Mouse (Mus musculus) intestine, embryonic 15.5 days (tissue): ENCODE data around the gene L2hgdh. TPM values are rescaled to one million over a fixed set of nuclear protein-coding genes. Genes with fewer than 3 reads are reported as not detected.

Experiments
- ATAC-seq: fragments of 200-750 bp; cut with Nextera tagmentation; 2 replicates; pipeline ENCODE4 v1.8.0; 2017; ENCODE audit warnings: moderate TSS enrichment, moderate library complexity
- H3K27ac ChIP-seq: fragments of 300-500 bp; sonication (generic); 2 replicates; pipeline ENCODE4 v1.5.1; 2015; ENCODE audit warnings: mild to moderate bottlenecking, inconsistent platforms
- H3K27me3 ChIP-seq: fragments of 300-500 bp; sonication (generic); replicated peaks from 2 replicates; pipeline ENCODE4 v1.6.1; 2015; ENCODE audit warnings: inconsistent platforms
- H3K36me3 ChIP-seq: fragments of 300-500 bp; sonication (generic); 2 replicates; pipeline ENCODE4 v1.6.1; 2015; ENCODE audit warnings: inconsistent platforms
- H3K4me1 ChIP-seq: fragments of 300-500 bp; sonication (generic); replicated peaks from 2 replicates; pipeline ENCODE4 v1.6.1; 2015; ENCODE audit warnings: inconsistent platforms
- H3K4me2 ChIP-seq: fragments of 300-500 bp; sonication (generic); replicated peaks from 2 replicates; pipeline ENCODE4 v1.6.1; 2015; ENCODE audit warnings: mild to moderate bottlenecking, inconsistent platforms
- H3K4me3 ChIP-seq: fragments of 300-500 bp; sonication (generic); replicated peaks from 2 replicates; pipeline ENCODE4 v1.5.1; 2015; ENCODE audit warnings: inconsistent platforms
- H3K9ac ChIP-seq: fragments of 300-500 bp; sonication (generic); 2 replicates; pipeline ENCODE4 v1.6.1; 2015; ENCODE audit warnings: inconsistent platforms
- H3K9me3 ChIP-seq: fragments of 300-500 bp; sonication (generic); 2 replicates; pipeline ENCODE4 v1.6.1; 2016; ENCODE audit warnings: inconsistent platforms
- WGBS: fragments of 180-500 bp; shearing (Covaris S2); methylation state at CpG from one replicate; pipeline ENCODE4 v1.1.7; 2015; 5-methylcytosine and 5-hydroxymethylcytosine counted together
- polyA plus RNA-seq: library from polyadenylated mRNA; unstranded; fragments of >200 nt; fragmentation: Nextera tagmentation; extraction: Ambion mirVana; gene quantifications from 2 replicates; pipeline ENCODE4 v1.2.1, GENCODE M21; 2015

The L2hgdh gene
- polyA plus RNA-seq, 1 experiment from 2014 or later: 21.6 TPM

DNA sequence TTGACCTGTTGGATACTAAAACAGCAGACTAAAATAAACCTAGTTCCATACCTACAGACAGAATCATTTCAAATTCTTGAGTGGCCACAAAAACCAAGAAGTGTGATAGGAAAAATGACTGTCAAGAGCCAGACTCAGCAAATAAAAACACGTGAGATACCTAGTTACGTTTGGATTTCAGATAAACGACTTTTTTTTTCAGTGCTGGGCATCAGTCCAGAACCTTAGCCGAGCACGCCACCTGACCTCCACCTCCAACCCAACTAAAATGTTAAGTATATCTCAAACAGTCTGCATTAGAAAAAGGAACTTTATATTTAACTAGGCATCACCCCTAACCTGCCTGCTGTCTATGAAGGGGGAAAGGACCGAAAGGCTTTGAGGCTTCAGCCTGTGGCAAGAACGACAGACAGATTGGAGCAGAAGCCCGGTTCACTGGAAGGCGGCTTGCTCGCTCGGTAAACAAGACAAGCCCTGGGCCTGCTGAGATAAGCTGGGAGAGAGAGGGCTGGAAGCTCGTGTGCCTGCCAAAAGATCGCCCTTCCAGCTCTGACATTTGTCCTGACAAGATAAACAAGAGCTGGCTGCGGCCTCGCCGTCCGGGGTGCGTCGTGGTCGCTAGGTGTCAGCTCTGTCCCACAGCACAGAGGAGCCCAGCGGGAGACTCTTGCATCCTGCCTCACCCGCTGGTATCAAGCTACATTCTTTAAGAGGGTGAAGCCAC, 32.9 kb upstream of the L2hgdh start:
- H3K9me3 ChIP-seq: no peaks in the 10 kb centered on the region
- no peak overlapping the region for H3K9ac ChIP-seq
- 6% methylated on average over 22 of the region's 22 CpGs for WGBS
- H3K36me3 ChIP-seq: no peaks in the 10 kb centered on the region
- H3K4me2 ChIP-seq: peak overlapping the region; percentile 60
- peak; percentile 92 for ATAC-seq
- H3K27me3 ChIP-seq: no peaks in the 10 kb centered on the region
- H3K4me3 ChIP-seq: 0 out of 2 replicates have a peak overlapping the region, but pooled peaks have one; percentile 10
- peaks cover 5% of the 10 kb centered on the region; the same call in 1 of the 2 replicates for H3K4me1 ChIP-seq
- peak overlapping the region; percentile 29 for H3K27ac ChIP-seq

DNA sequence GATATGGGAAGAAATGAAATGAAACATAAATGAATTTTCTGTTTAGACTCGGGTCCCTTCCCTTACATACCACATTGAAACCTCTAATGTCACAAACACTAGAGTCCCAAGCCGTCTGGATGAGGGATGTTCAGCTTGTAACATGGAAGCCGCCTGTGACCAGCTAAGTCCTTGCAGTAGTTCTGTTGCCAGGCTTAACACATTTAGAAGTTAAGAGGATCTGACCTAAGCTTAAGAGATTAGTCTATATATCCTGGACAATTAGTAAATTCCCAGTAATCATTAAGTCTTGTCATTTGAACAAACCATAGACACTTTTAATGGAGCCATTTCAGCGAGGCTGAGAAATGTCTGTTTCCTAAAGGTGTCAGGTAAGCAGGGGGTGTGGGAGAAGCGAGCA, 31.3 kb upstream of the L2hgdh start:
- H3K27me3 ChIP-seq: no peaks in the 10 kb centered on the region
- no peak overlapping the region for H3K4me3 ChIP-seq
- no peak overlapping the region for H3K9ac ChIP-seq
- peaks cover 14% of the 10 kb centered on the region for H3K4me1 ChIP-seq
- H3K9me3 ChIP-seq: no peaks in the 10 kb centered on the region
- H3K27ac ChIP-seq: no peak overlapping the region
- no peaks in the 10 kb centered on the region for H3K36me3 ChIP-seq
- H3K4me2 ChIP-seq: no peak overlapping the region
- 81% methylated on average over 5 of the region's 5 CpGs for WGBS
- no peak for ATAC-seq

DNA sequence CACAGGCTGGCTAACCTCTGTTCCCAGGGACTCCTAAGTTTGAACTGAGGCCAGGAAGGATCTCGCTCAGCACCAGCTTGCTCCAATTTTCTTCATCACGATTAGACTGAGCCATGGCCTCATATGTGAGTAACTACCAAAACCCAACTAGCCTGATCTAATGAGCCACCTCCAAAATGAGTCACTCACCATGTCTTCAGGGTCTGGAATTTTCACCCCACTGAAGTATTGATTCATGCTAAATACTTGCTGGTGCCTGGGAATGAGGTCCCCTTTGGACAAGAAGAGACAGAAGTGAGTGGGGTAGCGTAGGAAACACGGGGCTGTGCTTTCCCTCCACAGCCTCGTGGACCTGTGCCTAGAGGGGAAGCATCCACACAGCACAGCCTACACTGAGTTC, 29.3 kb upstream of the L2hgdh start:
- WGBS: 81% methylated on average over 5 of the region's 5 CpGs
- peaks cover 14% of the 10 kb centered on the region for H3K4me1 ChIP-seq
- no peaks in the 10 kb centered on the region for H3K36me3 ChIP-seq
- no peaks in the 10 kb centered on the region for H3K9me3 ChIP-seq
- ATAC-seq: no peak
- no peak overlapping the region for H3K4me2 ChIP-seq
- no peaks in the 10 kb centered on the region for H3K27me3 ChIP-seq
- no peak overlapping the region for H3K4me3 ChIP-seq
- H3K27ac ChIP-seq: no peak overlapping the region
- H3K9ac ChIP-seq: no peak overlapping the region

DNA sequence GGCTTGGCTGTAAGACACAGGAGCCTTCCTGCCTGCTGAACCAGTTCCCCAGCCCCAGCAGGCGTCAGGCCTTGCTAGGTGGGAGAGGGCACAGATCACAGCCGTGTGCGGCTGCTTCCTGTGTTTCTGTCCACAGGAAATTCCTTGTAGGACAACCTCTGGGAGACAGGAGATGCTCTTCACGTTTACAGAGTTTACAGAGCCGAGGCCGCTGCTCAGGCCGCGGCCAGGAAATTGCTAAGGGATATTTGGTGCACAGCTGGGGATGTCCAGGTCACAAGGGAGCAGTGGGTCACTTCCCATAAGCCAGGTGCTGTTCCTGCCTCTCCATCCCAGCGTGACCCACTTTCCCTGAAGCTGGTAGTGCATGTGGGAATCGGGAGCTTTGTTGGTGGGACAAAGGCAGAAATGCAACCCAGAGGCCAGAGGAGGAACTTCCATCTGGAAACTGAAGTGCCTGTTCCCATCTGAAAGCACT, 27.2 kb upstream of the L2hgdh start:
- no peak overlapping the region for H3K4me3 ChIP-seq
- H3K4me2 ChIP-seq: 0 out of 2 replicates have a peak overlapping the region, but pooled peaks have one; percentile 14
- 0 out of 2 replicates have a peak overlapping the region, but pooled peaks have one; percentile 6 for H3K27ac ChIP-seq
- no peak overlapping the region for H3K9ac ChIP-seq
- H3K9me3 ChIP-seq: no peaks in the 10 kb centered on the region
- ATAC-seq: peak; percentile 73; the same call in 1 of the 2 replicates
- H3K36me3 ChIP-seq: no peaks in the 10 kb centered on the region
- no peaks in the 10 kb centered on the region for H3K27me3 ChIP-seq
- 20% methylated on average over 10 of the region's 10 CpGs for WGBS
- peaks cover 12% of the 10 kb centered on the region for H3K4me1 ChIP-seq

DNA sequence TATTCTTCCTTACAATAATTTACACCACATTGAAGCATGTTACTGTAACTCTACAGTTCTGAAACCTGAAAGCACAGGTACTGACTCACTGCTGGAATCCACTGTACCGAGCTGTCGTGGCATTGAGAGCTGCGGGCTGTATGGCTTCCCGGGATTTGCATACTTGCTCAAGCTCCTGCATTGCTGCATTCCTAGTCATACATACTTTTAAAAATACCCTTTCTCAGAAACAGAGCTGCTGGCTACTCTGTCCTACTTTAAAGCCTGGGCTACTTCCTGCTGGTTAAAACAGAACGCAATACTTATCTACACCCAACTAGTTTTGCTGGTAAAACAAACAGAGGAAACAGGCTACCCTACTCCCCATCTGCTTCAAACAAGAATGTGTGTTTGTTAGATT, 19.5 kb upstream of the L2hgdh start:
- H3K27ac ChIP-seq: no peak overlapping the region
- H3K4me1 ChIP-seq: no peaks in the 10 kb centered on the region
- H3K9ac ChIP-seq: no peak overlapping the region
- no peaks in the 10 kb centered on the region for H3K9me3 ChIP-seq
- H3K4me3 ChIP-seq: no peak overlapping the region
- no peak overlapping the region for H3K4me2 ChIP-seq
- H3K36me3 ChIP-seq: no peaks in the 10 kb centered on the region
- H3K27me3 ChIP-seq: no peaks in the 10 kb centered on the region
- 77% methylated on average over 5 of the region's 5 CpGs for WGBS
- no peak for ATAC-seq

DNA sequence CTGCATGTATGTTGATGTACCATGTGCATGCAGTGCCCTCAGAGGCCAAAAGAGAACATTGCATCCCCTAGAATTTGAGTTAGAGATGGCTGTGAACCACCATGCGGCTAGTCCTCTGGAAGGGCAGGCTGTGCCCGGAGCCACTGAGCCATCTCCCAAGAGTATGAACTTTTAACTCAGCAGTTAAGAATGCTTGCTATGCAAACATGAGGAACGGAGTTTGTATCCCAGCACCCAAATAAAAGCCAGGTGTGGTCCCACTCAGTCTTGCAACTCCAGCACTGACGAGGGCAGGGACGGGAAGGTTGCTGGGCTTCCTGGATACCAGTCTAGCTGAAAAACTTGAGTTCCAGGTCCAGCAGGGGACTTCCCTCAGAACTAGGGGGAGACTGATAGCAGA, 17.3 kb upstream of the L2hgdh start:
- Histone ChIP-seq H3K4me3 (no peak overlapping the region), H3K4me1 (no peaks in the 10 kb centered on the region), H3K4me2 (no peak overlapping the region), H3K27ac (no peak overlapping the region), H3K9me3 (no peaks in the 10 kb centered on the region), H3K36me3 (no peaks in the 10 kb centered on the region), H3K9ac (no peak overlapping the region), H3K27me3 (no peaks in the 10 kb centered on the region)
- ATAC-seq: no peak
- WGBS: 69% methylated on average over 5 of the region's 5 CpGs

DNA sequence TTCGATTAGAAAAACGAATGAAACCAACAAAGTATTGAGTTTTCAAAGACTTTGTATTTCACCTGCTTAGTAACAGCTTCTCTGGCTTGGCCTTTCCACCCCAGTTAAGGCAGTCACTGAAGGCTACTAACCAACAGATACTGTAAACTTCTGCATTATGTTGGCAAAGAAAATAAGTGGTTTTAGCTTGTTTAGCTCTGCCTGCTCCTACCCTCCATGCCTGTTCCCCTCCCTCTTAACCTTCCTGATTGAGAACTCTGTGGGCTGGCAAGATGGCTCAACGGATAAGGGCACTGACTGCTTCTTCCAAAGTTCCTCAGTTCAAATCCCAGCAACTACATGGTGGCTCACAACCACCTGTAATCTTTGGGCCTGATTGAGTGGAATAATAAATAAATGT, 9.2 kb upstream of the L2hgdh start:
- WGBS: 73% methylated on average over 3 of the region's 3 CpGs

DNA sequence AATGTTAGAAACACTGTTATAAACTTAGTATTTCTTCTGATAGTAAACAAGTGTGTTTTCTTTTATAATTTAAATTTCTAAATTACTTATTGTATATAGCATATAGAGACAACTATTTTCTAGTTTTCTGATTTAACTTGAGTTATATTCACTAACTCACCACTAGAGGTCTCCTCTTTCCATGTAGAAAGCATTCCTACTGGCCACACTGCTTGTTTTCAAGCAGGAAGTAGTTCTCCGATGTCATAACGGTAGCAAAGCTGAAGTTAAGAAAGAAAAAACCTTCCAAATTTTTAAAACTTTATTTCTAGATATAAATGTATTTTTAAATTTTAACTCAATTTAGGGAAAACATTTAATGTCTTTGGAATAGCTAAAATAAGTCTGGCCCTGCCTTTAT, 8.8 kb upstream of the L2hgdh start:
- peak; percentile 63; the same call in 1 of the 2 replicates for ATAC-seq
- Histone ChIP-seq H3K4me1 (no peaks in the 10 kb centered on the region), H3K4me2 (no peak overlapping the region), H3K9ac (no peak overlapping the region), H3K36me3 (no peaks in the 10 kb centered on the region), H3K9me3 (no peaks in the 10 kb centered on the region), H3K4me3 (no peak overlapping the region), H3K27me3 (no peaks in the 10 kb centered on the region), H3K27ac (no peak overlapping the region)
- 14% methylated on average over 2 of the region's 2 CpGs for WGBS

More for the DNA sequence above, 9.2 kb upstream of the L2hgdh start:
- Histone ChIP-seq H3K36me3 (no peaks in the 10 kb centered on the region), H3K4me2 (no peak overlapping the region), H3K4me3 (no peak overlapping the region), H3K27me3 (no peaks in the 10 kb centered on the region), H3K4me1 (no peaks in the 10 kb centered on the region), H3K9me3 (no peaks in the 10 kb centered on the region), H3K27ac (no peak overlapping the region), H3K9ac (no peak overlapping the region)
- peak; percentile 23; the same call in 1 of the 2 replicates for ATAC-seq

DNA sequence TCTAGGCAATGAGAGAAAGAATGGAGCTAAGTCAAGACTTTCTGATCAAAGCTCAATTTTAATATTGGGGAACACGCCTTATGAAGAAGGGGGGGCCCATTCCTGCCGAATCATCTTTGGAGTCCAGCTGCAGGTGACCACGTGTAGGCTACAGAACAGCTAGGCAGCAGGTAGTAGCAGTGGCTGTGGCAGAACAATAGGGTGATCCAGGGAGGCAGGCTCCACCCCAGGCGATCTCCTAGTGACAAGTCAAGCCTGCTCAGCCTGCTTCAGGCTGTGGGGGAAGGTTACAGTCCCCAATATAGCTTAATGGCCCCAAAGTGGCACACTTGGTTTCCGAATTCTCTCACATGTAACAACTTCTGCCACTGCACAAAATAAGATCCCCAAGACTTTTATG, 7.5 kb upstream of the L2hgdh start:
- Histone ChIP-seq H3K27me3 (no peaks in the 10 kb centered on the region), H3K27ac (no peak overlapping the region), H3K4me2 (no peak overlapping the region), H3K9ac (no peak overlapping the region), H3K9me3 (no peaks in the 10 kb centered on the region), H3K4me3 (no peak overlapping the region), H3K36me3 (no peaks in the 10 kb centered on the region), H3K4me1 (no peaks in the 10 kb centered on the region)
- 47% methylated on average over 5 of the region's 5 CpGs for WGBS
- no peak for ATAC-seq

DNA sequence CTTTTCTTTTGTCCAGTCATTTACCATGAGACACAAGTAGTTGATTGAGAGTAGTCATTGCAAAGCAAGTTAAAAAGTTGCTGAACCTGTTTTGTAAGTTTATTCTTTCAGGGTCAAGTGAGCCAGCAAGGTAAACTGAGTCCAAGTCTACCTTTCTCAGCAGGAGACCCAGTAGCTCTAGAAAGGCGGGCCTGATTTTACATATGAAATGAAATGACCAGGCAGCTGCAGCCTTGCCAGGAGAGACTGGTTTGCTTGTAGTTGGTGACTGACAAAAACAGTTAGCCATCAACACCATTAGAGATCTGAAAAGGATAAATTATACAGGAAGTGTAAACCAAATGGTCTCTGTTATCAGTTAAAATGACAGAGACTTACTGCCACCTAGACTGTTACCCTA, 5.6 kb upstream of the L2hgdh start:
- H3K27me3 ChIP-seq: no peaks in the 10 kb centered on the region
- no peak overlapping the region for H3K27ac ChIP-seq
- ATAC-seq: no peak
- no peak overlapping the region for H3K4me2 ChIP-seq
- H3K9ac ChIP-seq: no peak overlapping the region
- 84% methylated on average over 1 of the region's 1 CpGs for WGBS
- H3K36me3 ChIP-seq: no peaks in the 10 kb centered on the region
- no peak overlapping the region for H3K4me3 ChIP-seq
- H3K4me1 ChIP-seq: 0 out of 2 replicates have a peak, but pooled peaks cover 2% of the 10 kb centered on the region
- H3K9me3 ChIP-seq: no peaks in the 10 kb centered on the region

DNA sequence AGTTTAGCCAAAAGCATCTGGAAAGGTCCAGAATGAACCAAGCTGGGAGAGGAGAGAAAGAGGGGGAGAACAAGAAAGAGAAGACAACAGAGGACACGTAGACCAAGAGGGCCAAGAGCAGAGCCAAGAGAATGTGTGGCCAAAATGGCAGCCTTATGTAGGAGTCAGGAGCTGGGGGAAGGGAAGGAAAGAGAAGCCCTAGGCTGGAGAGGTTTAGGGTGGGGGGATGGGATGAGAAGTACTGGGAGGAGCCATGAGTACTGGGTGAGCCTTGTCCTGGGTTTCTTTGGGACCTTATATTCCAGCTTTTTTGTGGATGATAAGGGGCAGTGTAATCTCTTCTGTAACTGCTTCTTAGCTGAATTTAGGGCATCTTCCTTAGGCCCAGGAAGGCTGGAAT, 4.6 kb upstream of the L2hgdh start:
- 88% methylated on average over 1 of the region's 1 CpGs for WGBS
- no peaks in the 10 kb centered on the region for H3K36me3 ChIP-seq
- no peak overlapping the region for H3K27ac ChIP-seq
- H3K4me3 ChIP-seq: no peak overlapping the region
- no peak overlapping the region for H3K4me2 ChIP-seq
- no peaks in the 10 kb centered on the region for H3K9me3 ChIP-seq
- no peaks in the 10 kb centered on the region for H3K27me3 ChIP-seq
- H3K9ac ChIP-seq: no peak overlapping the region
- no peak for ATAC-seq
- 0 out of 2 replicates have a peak, but pooled peaks cover 3% of the 10 kb centered on the region for H3K4me1 ChIP-seq

DNA sequence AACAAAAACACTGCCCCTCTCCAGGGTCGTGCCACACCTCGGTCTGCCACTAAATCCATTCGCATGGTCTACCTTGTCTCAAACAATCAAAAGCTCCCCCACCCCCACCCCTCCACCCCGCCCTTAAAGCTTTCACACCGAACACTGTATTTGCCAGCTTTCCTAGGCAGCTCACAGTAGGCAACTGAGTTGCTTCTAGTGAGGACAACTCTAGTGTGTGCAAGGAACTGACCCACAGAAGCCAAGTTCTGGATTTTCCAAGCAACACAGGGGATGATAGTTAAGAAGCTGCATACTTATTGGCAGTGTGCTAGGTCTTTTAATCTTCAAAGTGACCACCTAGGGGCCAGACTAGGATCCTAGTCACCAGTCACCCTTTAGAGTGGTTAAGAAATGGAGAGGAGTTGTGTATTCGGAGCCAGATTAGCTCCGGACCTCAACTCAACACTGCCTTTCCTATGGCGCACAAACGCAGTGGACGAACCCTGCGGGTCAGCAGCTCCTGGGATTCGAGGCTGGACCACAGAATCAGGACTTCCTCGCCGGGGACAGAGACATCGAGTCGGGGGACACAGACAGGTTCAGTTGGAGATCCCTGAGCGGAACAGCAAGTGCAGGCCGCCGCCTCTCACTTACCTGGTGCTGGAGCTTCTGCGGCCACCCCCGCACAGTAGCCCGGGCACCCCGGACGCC, 509 bp downstream of the L2hgdh start:
- Histone ChIP-seq H3K4me1 (peaks cover 10% of the 10 kb centered on the region), H3K4me2 (peak overlapping the region; percentile 85), H3K36me3 (peaks cover 5% of the 10 kb centered on the region), H3K27ac (peak overlapping the region; percentile 54; the same call in 1 of the 2 replicates), H3K9me3 (no peaks in the 10 kb centered on the region), H3K9ac (peak overlapping the region; percentile 70), H3K27me3 (no peaks in the 10 kb centered on the region), H3K4me3 (peak overlapping the region; percentile 77)
- WGBS: 2% methylated on average over 24 of the region's 24 CpGs
- ATAC-seq: no peak
